Mouse (Mus musculus) adrenal gland, postnatal 14 days (tissue): Measurements from ENCODE around the gene Ptpa. TPM values are rescaled to one million over a fixed set of nuclear protein-coding genes. Genes with fewer than 3 reads are reported as not detected.
A peak's percentile ranks its signal among the peaks of the same experiment; 100 is the strongest.

Experiments
- DNase-seq: peaks from one replicate; pipeline ENCODE4 v3.0.0; 2021; ENCODE audit warnings: mixed read lengths
- total RNA-seq: library from RNA; stranded (reverse); gene quantifications from 2 replicates; pipeline ENCODE4 v1.2.3, GENCODE M21; 2021

The Ptpa gene
- total RNA-seq, 1 experiment from 2014 or later = 145 TPM

- no peak for DNase-seq
Observed at GRCm38 (mm10) chr2:30437791-30438190, 22.0 kb downstream of the Ptpa start.

- no peak for DNase-seq
Observed at GRCm38 (mm10) chr2:30439631-30440030, 23.8 kb downstream of the Ptpa start.

GRCm38 (mm10) chr2:30440211-30440700 lies 24.4 kb downstream of the Ptpa start:
- peak; percentile 53 for DNase-seq

DNA sequence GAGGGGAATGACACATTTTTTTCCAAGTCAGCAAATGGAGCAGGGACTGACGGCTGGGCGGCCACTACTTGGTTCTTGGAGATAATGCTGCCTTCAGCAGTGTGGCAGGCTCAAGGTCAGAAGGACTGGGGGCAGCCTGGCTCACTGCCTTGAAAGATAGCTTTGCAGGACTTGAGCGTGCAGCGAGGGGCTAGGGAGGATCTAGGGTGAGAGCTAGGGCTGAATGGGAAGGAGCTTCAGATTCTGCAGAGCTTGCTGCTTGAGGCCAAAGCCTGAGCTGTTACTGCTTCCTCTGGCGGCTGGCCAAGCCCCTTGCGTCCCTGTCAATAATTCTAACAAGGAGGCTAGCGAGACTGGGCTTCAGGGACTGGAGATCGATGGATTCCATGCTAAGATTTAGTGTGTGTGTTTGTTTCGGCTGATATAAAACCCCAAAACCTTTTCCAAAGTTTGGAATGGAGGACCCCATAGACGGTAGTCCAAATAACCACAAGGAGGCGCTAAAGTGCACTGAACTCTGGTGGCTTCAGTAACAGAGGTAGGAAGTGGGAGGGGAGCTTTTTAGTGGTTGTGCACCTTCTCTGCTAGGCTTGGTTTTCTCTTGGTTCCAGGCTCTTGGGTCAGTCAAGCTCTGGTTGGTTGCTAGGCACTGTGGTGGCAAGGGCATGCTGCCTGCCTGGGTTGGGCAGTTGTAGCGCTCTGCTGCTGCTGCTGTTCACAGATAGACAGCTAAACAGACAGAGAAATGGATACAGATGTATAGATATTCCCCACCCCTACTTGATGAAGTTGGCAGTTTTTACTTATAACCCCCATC lies 25.1 kb downstream of the Ptpa start:
- peak; percentile 80 for DNase-seq

DNA sequence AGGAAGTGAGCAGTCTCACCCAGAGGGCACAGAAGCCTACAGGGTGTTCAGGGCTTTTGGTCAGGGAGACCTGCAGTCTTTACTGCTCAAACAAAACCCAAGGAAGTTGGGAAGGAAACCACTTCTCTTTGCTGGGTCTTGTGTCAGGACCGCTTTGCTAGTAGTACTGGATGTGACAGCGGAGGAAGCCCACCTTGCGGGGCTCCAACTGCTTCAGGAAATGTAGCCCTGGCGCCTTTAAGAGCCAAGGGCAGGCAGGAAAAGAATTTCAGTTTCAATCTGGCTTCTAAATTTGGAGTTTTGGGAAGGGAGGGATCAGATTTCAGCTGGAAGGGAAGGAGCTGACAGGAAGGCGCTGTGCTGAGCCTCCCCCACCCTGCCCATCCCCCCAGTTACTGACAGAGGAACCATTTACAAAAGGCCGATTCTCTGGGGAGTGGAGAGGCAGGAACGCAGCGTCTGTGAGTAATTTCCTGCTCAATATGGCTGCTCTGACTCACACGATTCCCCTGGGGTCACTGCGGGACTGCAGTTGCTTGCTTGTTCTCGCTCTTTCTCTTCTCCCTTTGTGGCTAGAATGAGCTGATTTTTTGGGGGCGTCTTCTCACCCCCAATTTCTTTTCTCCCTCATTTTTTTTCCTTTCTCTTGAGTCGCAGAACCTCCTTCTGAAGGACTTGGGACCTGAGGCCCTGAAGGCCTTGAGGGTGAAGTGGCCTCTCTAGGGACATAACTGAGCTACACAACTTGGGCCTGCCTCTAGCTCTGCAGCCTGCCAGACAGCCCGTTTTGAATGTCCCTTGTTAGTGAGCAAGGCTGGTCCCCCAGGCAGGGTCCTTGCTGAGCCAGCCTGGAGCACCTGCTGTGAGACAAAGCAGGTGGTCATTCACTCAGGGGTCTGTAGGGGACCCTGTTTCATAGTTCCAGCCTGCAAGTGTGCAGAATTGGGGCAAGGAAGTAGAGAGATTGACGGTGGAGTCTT lies 26.0 kb downstream of the Ptpa start:
- DNase-seq = peak; percentile 91

GRCm38 (mm10) chr2:30442498-30442890 lies 26.7 kb downstream of the Ptpa start:
- peak; percentile 34 for DNase-seq

- DNase-seq = no peak
Observed at GRCm38 (mm10) chr2:30443281-30443680, 27.4 kb downstream of the Ptpa start.

- DNase-seq = no peak
Observed at GRCm38 (mm10) chr2:30444006-30444405, 28.2 kb downstream of the Ptpa start.

- no peak for DNase-seq
Observed at GRCm38 (mm10) chr2:30444450-30444849, 28.6 kb downstream of the Ptpa start.

GRCm38 (mm10) chr2:30445312-30445711 lies 29.5 kb downstream of the Ptpa start:
- DNase-seq = peak; percentile 45

GRCm38 (mm10) chr2:30446891-30447826 lies 31.3 kb downstream of the Ptpa start:
- peak; percentile 54 for DNase-seq

DNA sequence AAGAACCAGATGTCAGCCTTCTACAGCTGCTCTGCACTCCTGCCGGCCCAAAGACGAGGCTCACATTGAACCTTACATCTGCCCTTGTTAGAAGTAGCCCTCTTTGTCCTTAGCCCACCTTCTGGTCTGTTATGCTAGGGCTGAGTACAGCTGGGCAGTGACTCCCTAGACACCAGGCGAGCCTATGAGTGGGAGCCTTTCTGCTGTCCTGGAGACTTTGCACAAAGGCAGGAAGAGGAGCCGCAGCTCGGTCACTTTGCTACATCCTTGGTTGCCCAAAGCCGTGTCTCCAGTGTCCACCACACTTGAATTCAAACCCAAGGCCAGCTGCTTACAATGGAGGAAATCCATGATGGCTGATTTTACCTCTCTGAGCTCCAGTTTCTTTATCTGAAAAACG lies 32.5 kb downstream of the Ptpa start:
- no peak for DNase-seq

DNA sequence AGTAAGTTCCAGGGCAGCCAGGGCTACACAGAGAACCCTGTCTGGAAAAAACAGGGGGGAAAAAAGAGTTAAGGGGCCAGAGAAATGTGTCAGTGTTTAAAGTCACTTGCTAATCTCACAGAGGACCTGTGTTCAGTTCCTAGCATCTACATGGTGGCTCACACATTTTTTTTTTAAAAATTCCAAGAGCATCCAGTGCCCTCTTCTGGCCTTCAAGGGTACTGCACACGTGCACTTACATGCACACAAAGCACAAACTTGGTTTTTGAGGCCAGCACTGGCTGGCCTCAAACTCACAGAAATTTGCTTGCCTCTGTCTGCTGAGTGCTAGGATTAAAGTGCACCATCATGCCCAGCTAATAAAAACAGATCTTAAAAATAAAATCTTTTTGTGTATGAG lies 34.7 kb downstream of the Ptpa start:
- no peak for DNase-seq

- DNase-seq = no peak
Observed at GRCm38 (mm10) chr2:30451525-30451924, 35.7 kb downstream of the Ptpa start.

- DNase-seq = no peak
Observed at GRCm38 (mm10) chr2:30453570-30453969, 37.7 kb downstream of the Ptpa start.

DNA sequence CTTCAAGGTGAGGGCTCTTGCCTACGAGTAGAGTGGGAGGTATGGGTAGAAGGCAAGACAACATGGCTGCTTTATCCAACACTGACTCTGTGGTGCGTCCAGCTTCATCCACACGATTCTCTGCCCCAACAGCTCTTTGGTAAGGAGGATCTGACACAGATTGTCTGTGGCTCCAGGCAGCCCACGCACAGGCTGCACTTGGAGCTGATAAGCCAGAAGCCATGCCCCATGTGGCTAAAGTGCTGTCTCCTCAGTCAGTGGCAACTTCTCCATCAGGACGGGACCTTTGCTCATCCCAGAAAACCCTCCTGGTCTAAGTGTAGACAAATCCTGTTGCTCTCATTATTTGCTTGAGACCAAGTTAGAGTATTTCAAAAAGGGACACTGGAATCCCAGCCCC lies 38.7 kb downstream of the Ptpa start:
- no peak for DNase-seq

DNA sequence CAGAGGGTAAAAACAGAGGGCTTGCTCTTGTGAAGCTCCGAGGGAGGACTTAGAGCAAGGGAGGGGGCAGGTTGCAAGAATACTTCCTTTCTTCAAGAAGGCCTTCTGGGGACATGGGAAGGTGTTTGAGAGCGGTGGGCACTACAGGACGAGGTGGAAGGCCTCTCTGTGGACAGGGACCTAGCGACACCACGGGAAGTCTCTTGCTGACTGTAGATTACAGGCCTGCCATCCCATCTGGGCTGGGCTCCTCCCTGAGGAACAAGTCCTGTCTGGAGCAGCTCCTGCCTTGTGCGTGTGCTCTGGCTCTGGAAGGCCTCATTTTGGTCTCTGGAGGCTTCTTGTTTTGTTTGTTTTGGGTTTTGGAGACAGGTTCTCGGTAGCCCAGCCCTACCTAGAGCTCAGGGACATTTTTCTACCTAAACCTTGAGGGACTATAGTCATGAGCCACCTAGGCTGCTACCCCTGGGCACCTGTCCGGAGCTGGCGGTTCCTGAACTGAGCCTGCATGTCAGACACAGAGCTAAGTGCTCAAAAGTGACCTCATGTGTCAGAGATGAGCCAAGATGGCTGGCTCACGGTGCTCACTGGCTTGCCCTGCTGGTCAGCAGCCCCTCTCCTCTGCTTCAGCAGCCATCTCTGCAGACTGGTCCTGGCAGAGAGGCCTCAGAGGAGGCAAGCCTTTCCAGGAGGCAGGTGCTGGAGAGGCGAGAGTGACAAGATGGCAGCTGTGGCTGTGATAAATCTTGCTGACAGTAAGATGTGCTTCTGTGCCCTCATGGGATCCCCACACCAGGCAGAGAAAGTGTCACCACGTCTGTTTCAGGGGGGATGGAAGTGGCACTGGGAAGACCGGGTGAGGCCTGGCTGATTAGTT lies 40.5 kb downstream of the Ptpa start:
- no peak for DNase-seq

DNA sequence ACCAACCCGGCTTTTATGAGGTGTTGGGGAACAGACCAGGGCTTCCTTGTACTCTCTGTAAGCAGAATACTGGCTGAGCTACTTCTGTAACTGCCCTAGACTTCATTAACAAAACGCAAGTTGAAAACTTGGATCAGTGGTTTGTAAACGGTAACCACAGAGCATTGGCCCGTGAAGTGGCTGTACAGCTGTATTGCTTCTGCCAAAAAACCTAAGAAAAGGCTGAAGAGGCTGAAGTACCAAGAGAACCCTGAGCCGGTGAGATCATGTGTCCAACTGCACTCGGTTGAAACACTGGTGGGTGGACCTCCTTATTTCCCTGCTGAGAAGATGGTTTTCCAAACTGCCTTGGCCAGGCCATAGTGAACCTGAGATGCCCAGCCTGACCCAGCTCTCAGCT lies 42.5 kb downstream of the Ptpa start:
- DNase-seq = no peak

- no peak for DNase-seq
Observed at GRCm38 (mm10) chr2:30459241-30459640, 43.4 kb downstream of the Ptpa start.

- DNase-seq = no peak
Observed at GRCm38 (mm10) chr2:30463341-30463761, 47.5 kb downstream of the Ptpa start.

- peak; percentile 81 for DNase-seq
Observed at GRCm38 (mm10) chr2:30463904-30464330, 48.1 kb downstream of the Ptpa start.
